Mouse (Mus musculus) layer of hippocampus, adult 11-12 months (tissue): ENCODE results near the gene Iqcf3.

ENCODE experiments used
- DNase-seq: peaks from one replicate; pipeline ENCODE4 v3.0.0; 2022; ENCODE audit warnings: low spot score

The Iqcf3 gene

GRCm38 (mm10) chr9:106509356-106509755, 52.1 kb downstream of the Iqcf3 start:
- DNase-seq: peak; percentile 28

- no peak for DNase-seq
These were observed 57.2 kb downstream of the Iqcf3 start for GRCm38 (mm10) chr9:106504246-106504645.

GRCm38 (mm10) chr9:106501846-106502245, 59.6 kb downstream of the Iqcf3 start:
- DNase-seq: no peak

- no peak for DNase-seq
These were observed 61.8 kb downstream of the Iqcf3 start, which contains the start of gene Iqcf1 for GRCm38 (mm10) chr9:106499667-106500066. TSS of gene Iqcf1 (plus strand) at chr9:106499967.

GRCm38 (mm10) chr9:106487602-106488001, 73.8 kb downstream of the Iqcf3 start:
- peak; percentile 0 for DNase-seq

GRCm38 (mm10) chr9:106485076-106485475, 76.4 kb downstream of the Iqcf3 start:
- peak; percentile 2 for DNase-seq

- peak; percentile 5 for DNase-seq
These were observed 77.8 kb downstream of the Iqcf3 start for GRCm38 (mm10) chr9:106483606-106484005.

GRCm38 (mm10) chr9:106483136-106483535, 78.3 kb downstream of the Iqcf3 start:
- peak; percentile 2 for DNase-seq

GRCm38 (mm10) chr9:106482578-106483115, 78.8 kb downstream of the Iqcf3 start:
- peak; percentile 2 for DNase-seq

- peak; percentile 5 for DNase-seq
These were observed 79.8 kb downstream of the Iqcf3 start for GRCm38 (mm10) chr9:106481676-106482075.

GRCm38 (mm10) chr9:106481075-106481474, 80.4 kb downstream of the Iqcf3 start:
- DNase-seq: peak; percentile 2

- no peak for DNase-seq
These were observed 80.9 kb downstream of the Iqcf3 start for GRCm38 (mm10) chr9:106480541-106480940.

GRCm38 (mm10) chr9:106478101-106478500, 83.3 kb downstream of the Iqcf3 start:
- DNase-seq: peak; percentile 2

GRCm38 (mm10) chr9:106477649-106478048, 83.8 kb downstream of the Iqcf3 start:
- no peak for DNase-seq

GRCm38 (mm10) chr9:106476924-106477484, 84.4 kb downstream of the Iqcf3 start, which contains the start of gene Parp3:
TSS of gene Parp3 (minus strand) at chr9:106476949.
- DNase-seq: peak; percentile 100

GRCm38 (mm10) chr9:106476002-106476923, 85.2 kb downstream of the Iqcf3 start:
- DNase-seq: peak; percentile 34

- peak; percentile 16 for DNase-seq
These were observed 85.8 kb downstream of the Iqcf3 start, which contains the start of gene Rrp9 for GRCm38 (mm10) chr9:106475663-106476001. TSS of gene Rrp9 (plus strand) at chr9:106475963.

- no peak for DNase-seq
These were observed 86.4 kb downstream of the Iqcf3 start for GRCm38 (mm10) chr9:106475046-106475445.

GRCm38 (mm10) chr9:106474456-106474855, 87.0 kb downstream of the Iqcf3 start:
- DNase-seq: peak; percentile 61

- no peak for DNase-seq
These were observed 87.7 kb downstream of the Iqcf3 start for GRCm38 (mm10) chr9:106473753-106474105.

- peak; percentile 14 for DNase-seq
These were observed 88.2 kb downstream of the Iqcf3 start for GRCm38 (mm10) chr9:106473081-106473752.

- DNase-seq: peak; percentile 12
These were observed 89.1 kb downstream of the Iqcf3 start for GRCm38 (mm10) chr9:106472321-106472720.
